Mouse (Mus musculus): Measurements from ENCODE around the gene Mrm2.

- TF ChIP-seq CTCF (IDR thresholded peaks at IDR 0.05; ENCODE audit: borderline replicate concordance, insufficient read depth, low read depth, low read length) (no peak), POLR2A (IDR thresholded peaks at IDR 0.05; ENCODE audit: borderline replicate concordance, insufficient read depth, low read length) (no peak)
These were observed 9.7 kb downstream of the Mrm2 start for GRCm38 (mm10) chr5:140321756-140322575.

Data from cerebellum, adult 2 months (tissue).